Mouse (Mus musculus) testis, adult 2 months (tissue): ENCODE data around the gene Egfl8.

Experiments
- CTCF ChIP-seq: fragments of 200-500 bp; IDR thresholded peaks from 2 replicates; pipeline ENCODE4 v1.5.1; 2012; ENCODE audit warnings: low read depth, mild to moderate bottlenecking, inconsistent platforms, low read length, moderate library complexity; ENCODE audit not compliant: control insufficient read depth, insufficient read depth, insufficient replicate concordance
- POLR2A ChIP-seq: fragments of 200-500 bp; IDR thresholded peaks from 2 replicates; pipeline ENCODE4 v1.6.1; 2012; ENCODE audit warnings: low read depth, mild to moderate bottlenecking, inconsistent platforms, low read length, moderate library complexity; ENCODE audit not compliant: control insufficient read depth

GRCm38 (mm10) chr17:34586796-34587422, 28.9 kb downstream of the Egfl8 start:
- no peak; the same call in 1 of the 2 replicates for TF ChIP-seq POLR2A
- no peak for TF ChIP-seq CTCF
